Mouse (Mus musculus) neural tube, embryonic 14.5 days (tissue): ENCODE data around the gene Ick. TPM values are rescaled to one million over a fixed set of nuclear protein-coding genes. Genes with fewer than 3 reads are reported as not detected.

Experiments used
- ATAC-seq: fragments of 200-750 bp; cut with Nextera tagmentation; 2 replicates; pipeline ENCODE4 v1.8.0; 2017; ENCODE audit warnings: low read depth, mild to moderate bottlenecking, moderate TSS enrichment, moderate library complexity
- H3K27ac ChIP-seq: fragments of 300-500 bp; sonication (generic); 2 replicates; pipeline ENCODE4 v1.5.1; 2014; ENCODE audit warnings: low read depth, mild to moderate bottlenecking, control low read depth, low read length, moderate library complexity, mixed read lengths
- H3K27me3 ChIP-seq: fragments of 300-500 bp; sonication (generic); 2 replicates; pipeline ENCODE4 v1.6.1; 2014; ENCODE audit warnings: low read length; ENCODE audit not compliant: control insufficient read depth, insufficient read depth
- H3K36me3 ChIP-seq: fragments of 300-500 bp; sonication (generic); 2 replicates; pipeline ENCODE4 v1.6.1; 2014; ENCODE audit warnings: low read length, mixed read lengths; ENCODE audit not compliant: control insufficient read depth, insufficient read depth
- H3K4me1 ChIP-seq: fragments of 300-500 bp; sonication (generic); 2 replicates; pipeline ENCODE4 v1.6.1; 2014; ENCODE audit warnings: low read length; ENCODE audit not compliant: control insufficient read depth, insufficient read depth
- H3K4me2 ChIP-seq: fragments of 300-500 bp; sonication (generic); 2 replicates; pipeline ENCODE4 v1.6.1; 2014; ENCODE audit warnings: mild to moderate bottlenecking, low read depth, low read length, control low read depth
- H3K4me3 ChIP-seq: fragments of 300-500 bp; sonication (generic); 2 replicates; pipeline ENCODE4 v1.5.1; 2014; ENCODE audit warnings: low read depth, low read length, control low read depth, mixed read lengths
- H3K9ac ChIP-seq: fragments of 300-500 bp; sonication (generic); replicated peaks from 2 replicates; pipeline ENCODE4 v1.6.1; 2014; ENCODE audit warnings: low read depth, mild to moderate bottlenecking, control low read depth, low read length, mixed read lengths
- H3K9me3 ChIP-seq: fragments of 300-500 bp; sonication (generic); 2 replicates; pipeline ENCODE4 v1.6.1; 2016; ENCODE audit warnings: low read length; ENCODE audit not compliant: control insufficient read depth
- WGBS: fragments of 180-500 bp; shearing (Covaris S2); extraction: QIAGEN DNeasy Blood & Tissue Kit; methylation state at CpG from one replicate; pipeline ENCODE4 v1.1.7; 2014; 5-methylcytosine and 5-hydroxymethylcytosine counted together
- polyA plus RNA-seq: library from polyadenylated mRNA; unstranded; fragments of >200 nt; fragmentation: Nextera tagmentation; extraction: Ambion mirVana; gene quantifications from 2 replicates; pipeline ENCODE4 v1.2.1, GENCODE M21; 2014

Ick gene
- polyA plus RNA-seq, 1 experiment from 2014 or later, result 40.8 TPM

GRCm38 (mm10) chr9:78210821-78211220 is 101.8 kb downstream of the Ick start:
- Histone ChIP-seq H3K27me3 (no peaks in the 10 kb centered on the region), H3K9ac (no peak overlapping the region), H3K27ac (no peak overlapping the region), H3K4me3 (no peak overlapping the region), H3K4me2 (no peak overlapping the region), H3K9me3 (no peaks in the 10 kb centered on the region), H3K4me1 (no peaks in the 10 kb centered on the region), H3K36me3 (no peaks in the 10 kb centered on the region)
- ATAC-seq, result no peak
- 93% methylated on average over 2 of the region's 2 CpGs for WGBS

DNA sequence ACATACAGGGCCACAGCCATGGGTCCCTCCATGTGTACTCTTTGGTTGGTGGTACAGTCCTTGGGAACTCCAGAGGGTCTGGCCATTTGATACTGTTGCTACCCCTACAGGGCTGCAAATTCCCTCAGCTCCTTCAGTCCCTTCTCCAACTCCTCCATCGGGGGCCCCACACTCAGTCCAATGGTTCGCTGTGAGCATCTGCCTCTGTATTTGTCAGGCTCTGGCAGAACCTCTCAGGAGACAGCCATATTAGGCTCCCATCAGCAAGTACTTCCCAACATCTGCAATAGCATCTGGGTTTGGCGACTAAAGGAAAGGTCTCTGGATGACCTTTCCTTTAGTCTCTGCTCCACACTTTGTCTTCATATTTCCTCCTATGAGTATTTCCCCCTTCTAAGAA is 102.5 kb downstream of the Ick start:
- no peak overlapping the region for H3K27ac ChIP-seq
- H3K4me3 ChIP-seq, result no peak overlapping the region
- no peak overlapping the region for H3K4me2 ChIP-seq
- no peaks in the 10 kb centered on the region for H3K4me1 ChIP-seq
- no peaks in the 10 kb centered on the region for H3K9me3 ChIP-seq
- H3K36me3 ChIP-seq, result no peaks in the 10 kb centered on the region
- no peak overlapping the region for H3K9ac ChIP-seq
- no peaks in the 10 kb centered on the region for H3K27me3 ChIP-seq
- ATAC-seq, result no peak
- WGBS, result 90% methylated on average over 3 of the region's 3 CpGs

DNA sequence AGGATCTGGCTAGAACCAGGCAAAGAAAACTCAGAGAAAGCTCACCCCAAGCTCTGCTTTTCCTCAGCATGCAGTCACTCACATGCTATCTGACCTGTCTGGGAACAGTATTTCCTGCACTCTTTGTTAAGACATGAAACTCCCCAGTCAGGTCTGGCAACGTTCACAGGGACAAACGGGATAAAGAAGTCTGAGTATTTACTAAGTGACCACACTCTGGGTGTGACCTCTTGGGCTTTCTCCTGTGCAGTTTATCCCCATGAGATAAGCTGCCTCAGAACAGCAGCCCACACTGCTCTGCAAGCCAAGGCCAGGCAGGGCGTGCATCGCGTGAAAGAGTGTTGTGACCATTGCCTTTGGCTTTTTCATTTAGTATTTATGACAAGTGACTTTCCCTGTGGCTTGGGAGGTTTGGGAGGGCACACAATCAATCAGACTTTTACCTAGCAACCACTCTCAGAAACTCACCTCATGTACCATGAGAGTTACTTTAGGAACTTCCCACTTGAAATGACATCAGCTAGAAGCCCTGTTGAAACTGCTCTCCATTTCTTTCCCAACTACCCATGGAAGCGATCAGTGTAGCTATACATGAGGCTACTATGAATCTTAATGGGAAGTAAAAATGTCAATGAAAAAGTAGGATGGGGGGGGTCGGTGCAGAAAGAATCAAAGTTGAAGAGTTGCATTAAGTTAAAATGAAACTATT is 103.5 kb downstream of the Ick start:
- H3K9ac ChIP-seq, result no peak overlapping the region
- 87% methylated on average over 7 of the region's 7 CpGs for WGBS
- no peak overlapping the region for H3K4me2 ChIP-seq

GRCm38 (mm10) chr9:78217074-78217473 is 108.1 kb downstream of the Ick start:
- 85% methylated on average over 4 of the region's 4 CpGs for WGBS
- H3K4me2 ChIP-seq, result no peak overlapping the region
- no peak for ATAC-seq

More for the DNA sequence above, 103.5 kb downstream of the Ick start:
- Histone ChIP-seq H3K27me3 (no peaks in the 10 kb centered on the region), H3K4me1 (no peaks in the 10 kb centered on the region), H3K36me3 (no peaks in the 10 kb centered on the region), H3K27ac (no peak overlapping the region), H3K9me3 (no peaks in the 10 kb centered on the region), H3K4me3 (no peak overlapping the region)
- ATAC-seq, result no peak

More at GRCm38 (mm10) chr9:78217074-78217473, 108.1 kb downstream of the Ick start:
- H3K9me3 ChIP-seq, result no peaks in the 10 kb centered on the region
- no peaks in the 10 kb centered on the region for H3K36me3 ChIP-seq
- H3K27ac ChIP-seq, result no peak overlapping the region
- no peaks in the 10 kb centered on the region for H3K27me3 ChIP-seq
- H3K9ac ChIP-seq, result no peak overlapping the region
- H3K4me1 ChIP-seq, result no peaks in the 10 kb centered on the region
- no peak overlapping the region for H3K4me3 ChIP-seq

Other genes with a start within 250 kb of the Ick start
- 69.1 and 69.7 TPM in 2 replicates for gene Elovl5, start 191.8 kb upstream of the Ick start, polyA plus RNA-seq
- gene Gcm1, start 57.3 kb upstream of the Ick start, polyA plus RNA-seq, result not detected in 2 replicates
- 91.4 and 94.7 TPM in 2 replicates for gene Fbxo9, start 127 bp upstream of the Ick start, polyA plus RNA-seq
- 34.4 and 34.9 TPM in 2 replicates for gene Gsta4, start 73.6 kb downstream of the Ick start, polyA plus RNA-seq
- gene Gsta1, start 121.5 kb downstream of the Ick start, polyA plus RNA-seq, result not detected in 2 replicates
- gene Gm3776, start 147.9 kb downstream of the Ick start, polyA plus RNA-seq, result not detected in 2 replicates
- gene Gm10639, start 180.7 kb downstream of the Ick start, polyA plus RNA-seq, result not detected in 2 replicates
- not detected in 2 replicates for gene Omt2a, start 205.6 kb downstream of the Ick start, polyA plus RNA-seq
- gene Omt2b, start 218.4 kb downstream of the Ick start, polyA plus RNA-seq, result not detected in 2 replicates
- not detected in 2 replicates for gene Gsta2, start 246.6 kb downstream of the Ick start, polyA plus RNA-seq